Mouse (Mus musculus): Measurements from ENCODE around the gene Itga5. TPM values are rescaled to one million over a fixed set of nuclear protein-coding genes. Genes with fewer than 3 reads are reported as not detected.

Itga5 gene
- polyA plus RNA-seq, 1 experiment, result 37.3 TPM

- Histone ChIP-seq H3K4me1 (ENCODE audit: control insufficient read depth, insufficient read depth, low read length) (peaks cover 51% of the 10 kb centered on the region), H3K27ac (ENCODE audit: insufficient read depth, low read depth, low read length) (no peak overlapping the region)
- TF ChIP-seq CTCF (IDR thresholded peaks at IDR 0.05; ENCODE audit: low read depth, low read length), result no peak
Observed at GRCm38 (mm10) chr15:103377752-103378664, 11.4 kb upstream of the Itga5 start.

GRCm38 (mm10) chr15:103376837-103377269 lies 10.3 kb upstream of the Itga5 start:
- no peak for TF ChIP-seq CTCF (IDR thresholded peaks at IDR 0.05; ENCODE audit: low read depth, low read length)
- no peak for TF ChIP-seq POLR2A (IDR thresholded peaks at IDR 0.05; ENCODE audit: borderline replicate concordance, low read depth, low read length)
- Histone ChIP-seq H3K27ac (ENCODE audit: insufficient read depth, low read depth, low read length) (no peak overlapping the region), H3K4me1 (ENCODE audit: control insufficient read depth, insufficient read depth, low read length) (peaks cover 42% of the 10 kb centered on the region), H3K4me3 (ENCODE audit: insufficient read depth, low read length) (no peak overlapping the region)

More at GRCm38 (mm10) chr15:103377752-103378664, 11.4 kb upstream of the Itga5 start:
- no peak overlapping the region for H3K4me3 ChIP-seq (ENCODE audit: insufficient read depth, low read length)

GRCm38 (mm10) chr15:103375112-103375800 lies 8.7 kb upstream of the Itga5 start:
- Histone ChIP-seq H3K4me3 (ENCODE audit: insufficient read depth, low read length) (no peak overlapping the region), H3K4me1 (ENCODE audit: control insufficient read depth, insufficient read depth, low read length) (peaks cover 51% of the 10 kb centered on the region), H3K27ac (ENCODE audit: insufficient read depth, low read depth, low read length) (no peak overlapping the region)
- TF ChIP-seq CTCF (IDR thresholded peaks at IDR 0.05; ENCODE audit: low read depth, low read length) (no peak), POLR2A (IDR thresholded peaks at IDR 0.05; ENCODE audit: borderline replicate concordance, low read depth, low read length) (no peak)

DNA sequence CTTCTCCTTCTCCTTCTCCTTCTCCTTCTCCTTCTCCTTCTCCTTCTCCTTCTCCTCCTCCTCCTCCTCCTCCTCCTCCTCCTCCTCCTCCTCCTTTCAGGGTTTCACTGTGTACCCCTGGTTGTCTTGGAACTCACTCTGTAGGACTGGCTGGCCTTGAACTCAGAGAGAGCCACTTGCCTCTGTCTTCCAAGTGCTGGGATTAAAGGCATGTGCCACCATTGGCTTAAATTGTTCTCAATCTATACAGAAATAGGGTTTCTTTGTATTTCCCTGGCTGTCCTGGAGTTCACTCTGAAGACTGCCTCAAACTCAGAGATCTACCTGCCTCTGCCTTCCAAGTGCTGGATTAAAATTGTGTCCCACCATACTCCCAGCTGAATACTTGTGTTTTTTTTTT lies 5.9 kb upstream of the Itga5 start:
- Histone ChIP-seq H3K4me3 (ENCODE audit: insufficient read depth, low read length) (no peak overlapping the region), H3K27ac (ENCODE audit: insufficient read depth, low read depth, low read length) (no peak overlapping the region), H3K4me1 (ENCODE audit: control insufficient read depth, insufficient read depth, low read length) (peaks cover 61% of the 10 kb centered on the region)
- TF ChIP-seq POLR2A (IDR thresholded peaks at IDR 0.05; ENCODE audit: borderline replicate concordance, low read depth, low read length) (no peak), CTCF (IDR thresholded peaks at IDR 0.05; ENCODE audit: low read depth, low read length) (no peak)

DNA sequence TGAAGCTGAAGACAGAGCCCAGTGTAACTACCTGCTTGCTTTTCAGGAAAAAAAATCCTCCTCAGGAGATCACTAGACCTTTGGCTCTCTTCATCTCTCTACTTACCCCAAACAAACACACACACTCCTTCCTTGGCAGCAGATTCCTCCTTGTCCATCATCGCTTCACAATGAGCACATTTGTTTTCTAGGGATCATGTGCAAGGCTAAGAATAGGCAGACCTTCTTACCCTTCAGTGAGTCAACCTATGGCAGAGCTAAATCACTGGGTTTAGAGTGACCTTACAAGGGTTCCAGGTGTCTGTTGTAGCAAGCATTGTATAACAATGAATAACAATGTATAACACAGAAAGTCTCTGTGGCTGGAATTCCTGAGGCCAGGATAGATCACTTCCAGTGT lies 5.2 kb upstream of the Itga5 start:
- H3K4me3 ChIP-seq (ENCODE audit: insufficient read depth, low read length), result no peak overlapping the region
- H3K4me1 ChIP-seq (ENCODE audit: control insufficient read depth, insufficient read depth, low read length), result peaks cover 60% of the 10 kb centered on the region
- H3K27ac ChIP-seq (ENCODE audit: insufficient read depth, low read depth, low read length), result no peak overlapping the region
- no peak for TF ChIP-seq POLR2A (IDR thresholded peaks at IDR 0.05; ENCODE audit: borderline replicate concordance, low read depth, low read length)
- TF ChIP-seq CTCF (IDR thresholded peaks at IDR 0.05; ENCODE audit: low read depth, low read length), result no peak

GRCm38 (mm10) chr15:103371208-103371607 lies 4.6 kb upstream of the Itga5 start:
- Histone ChIP-seq H3K27ac (ENCODE audit: insufficient read depth, low read depth, low read length) (no peak overlapping the region), H3K4me3 (ENCODE audit: insufficient read depth, low read length) (no peak overlapping the region), H3K4me1 (ENCODE audit: control insufficient read depth, insufficient read depth, low read length) (peaks cover 55% of the 10 kb centered on the region)
- no peak for TF ChIP-seq CTCF (IDR thresholded peaks at IDR 0.05; ENCODE audit: low read depth, low read length)
- TF ChIP-seq POLR2A (IDR thresholded peaks at IDR 0.05; ENCODE audit: borderline replicate concordance, low read depth, low read length), result no peak

GRCm38 (mm10) chr15:103370462-103370861 lies 3.9 kb upstream of the Itga5 start:
- peak overlapping the region; percentile 43; the same call in 1 of the 2 replicates for H3K27ac ChIP-seq (ENCODE audit: insufficient read depth, low read depth, low read length)

DNA sequence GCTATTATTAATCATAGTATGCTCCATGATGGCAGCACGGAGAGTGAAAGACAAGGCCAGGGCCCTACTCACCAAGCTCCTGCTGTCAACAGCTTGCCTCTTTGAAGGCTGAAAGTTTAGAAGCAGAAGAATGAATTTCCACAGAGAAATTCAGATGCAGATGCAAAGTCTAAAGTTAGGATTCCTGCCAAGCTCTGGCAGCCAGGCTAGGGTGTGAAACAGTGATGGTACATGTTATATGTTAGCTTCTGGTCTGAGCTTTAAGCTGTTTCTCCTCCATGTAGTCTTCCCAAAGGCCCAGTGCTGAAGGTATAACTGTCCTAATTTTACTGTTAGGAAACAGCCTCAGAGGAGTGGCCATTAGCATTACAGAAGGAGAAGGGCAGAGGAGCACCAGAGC lies 2.6 kb upstream of the Itga5 start:
- H3K4me3 ChIP-seq (ENCODE audit: insufficient read depth, low read length), result no peak overlapping the region
- H3K27ac ChIP-seq (ENCODE audit: insufficient read depth, low read depth, low read length), result no peak overlapping the region
- TF ChIP-seq CTCF (IDR thresholded peaks at IDR 0.05; ENCODE audit: low read depth, low read length), result no peak
- no peak for TF ChIP-seq POLR2A (IDR thresholded peaks at IDR 0.05; ENCODE audit: borderline replicate concordance, low read depth, low read length)
- peaks cover 60% of the 10 kb centered on the region for H3K4me1 ChIP-seq (ENCODE audit: control insufficient read depth, insufficient read depth, low read length)

More at GRCm38 (mm10) chr15:103370462-103370861, 3.9 kb upstream of the Itga5 start:
- H3K4me1 ChIP-seq (ENCODE audit: control insufficient read depth, insufficient read depth, low read length), result peaks cover 51% of the 10 kb centered on the region
- TF ChIP-seq POLR2A (IDR thresholded peaks at IDR 0.05; ENCODE audit: borderline replicate concordance, low read depth, low read length), result no peak
- TF ChIP-seq CTCF (IDR thresholded peaks at IDR 0.05; ENCODE audit: low read depth, low read length), result no peak
- H3K4me3 ChIP-seq (ENCODE audit: insufficient read depth, low read length), result no peak overlapping the region

- Histone ChIP-seq H3K4me1 (ENCODE audit: control insufficient read depth, insufficient read depth, low read length) (peaks cover 64% of the 10 kb centered on the region), H3K27ac (ENCODE audit: insufficient read depth, low read depth, low read length) (no peak overlapping the region), H3K4me3 (ENCODE audit: insufficient read depth, low read length) (no peak overlapping the region)
- TF ChIP-seq CTCF (IDR thresholded peaks at IDR 0.05; ENCODE audit: low read depth, low read length) (no peak), POLR2A (IDR thresholded peaks at IDR 0.05; ENCODE audit: borderline replicate concordance, low read depth, low read length) (no peak)
Observed at GRCm38 (mm10) chr15:103368179-103368940, 1.8 kb upstream of the Itga5 start.

Data from bone marrow macrophage, adult 2 months (primary cell).